Mouse (Mus musculus) C2C12 (cell line): ENCODE measurements around the gene Hgd.

ENCODE experiments used
- CEBPB ChIP-seq: IDR thresholded peaks from one replicate; pipeline ENCODE4 v1.6.1; 2011; ENCODE audit warnings: low read depth, mild to moderate bottlenecking, control low read depth, moderate library complexity
- CTCF ChIP-seq: IDR thresholded peaks from one replicate; pipeline ENCODE4 v1.5.1; 2011; ENCODE audit not compliant: control insufficient read depth, insufficient read depth, insufficient read length
- MYOD1 ChIP-seq: IDR thresholded peaks from one replicate; pipeline ENCODE4 v1.6.1; 2011; ENCODE audit warnings: low read depth; ENCODE audit not compliant: control insufficient read depth, insufficient read length

- no peak for TF ChIP-seq CTCF
- TF ChIP-seq CEBPB, result no peak
- no peak for TF ChIP-seq MYOD1
Measured at GRCm38 (mm10) chr16:37647936-37648335, 68.0 kb downstream of the Hgd start.
